Mouse (Mus musculus) skeletal muscle tissue, adult 2 months (tissue): ENCODE measurements around the gene Cs.
"Not testable (repeated sequence)": the region's sequence is repeated elsewhere in the genome, so short reads cannot be mapped to it uniquely, and the experiment has no call there.

Experiments
- DNase-seq: peaks from one replicate; pipeline ENCODE4 v3.0.0-alpha.2; 2012; ENCODE audit warnings: low read depth, low spot score

Gene Cs

GRCm38 (mm10) chr10:128332358-128333249 lies 4.9 kb upstream of the Cs start:
- not testable (repeated sequence) for DNase-seq

- peak; percentile 74 for DNase-seq
Observed at GRCm38 (mm10) chr10:128335582-128335981, 2.0 kb upstream of the Cs start.

GRCm38 (mm10) chr10:128336195-128336594 lies 1.3 kb upstream of the Cs start:
- DNase-seq = no peak

- DNase-seq = no peak
Observed at GRCm38 (mm10) chr10:128336597-128336996, 937 bp upstream of the Cs start.

GRCm38 (mm10) chr10:128338415-128338814 lies 881 bp downstream of the Cs start:
- DNase-seq = no peak

GRCm38 (mm10) chr10:128338948-128339347 lies 1.4 kb downstream of the Cs start:
- DNase-seq = peak; percentile 83

GRCm38 (mm10) chr10:128340257-128340656 lies 2.7 kb downstream of the Cs start:
- no peak for DNase-seq

- no peak for DNase-seq
Observed at GRCm38 (mm10) chr10:128343436-128343835, 5.9 kb downstream of the Cs start.

GRCm38 (mm10) chr10:128344568-128345275 lies 7.2 kb downstream of the Cs start:
- DNase-seq = peak; percentile 84

- no peak for DNase-seq
Observed at GRCm38 (mm10) chr10:128347541-128347940, 10.0 kb downstream of the Cs start.

GRCm38 (mm10) chr10:128358796-128359195 lies 21.3 kb downstream of the Cs start:
- no peak for DNase-seq

GRCm38 (mm10) chr10:128359226-128359625 lies 21.7 kb downstream of the Cs start:
- DNase-seq = no peak

GRCm38 (mm10) chr10:128361836-128362235 lies 24.3 kb downstream of the Cs start:
- no peak for DNase-seq

- no peak for DNase-seq
Observed at GRCm38 (mm10) chr10:128362568-128362967, 25.0 kb downstream of the Cs start.

- peak; percentile 92 for DNase-seq
Observed at GRCm38 (mm10) chr10:128367899-128368401, 30.4 kb downstream of the Cs start.

- DNase-seq = peak; percentile 97
Observed at GRCm38 (mm10) chr10:128368402-128369217, 31.1 kb downstream of the Cs start, which contains the start of gene Coq10a. TSS of gene Coq10a (minus strand) at chr10:128368997.

- DNase-seq = no peak
Observed at GRCm38 (mm10) chr10:128369218-128369543, 31.6 kb downstream of the Cs start.

- DNase-seq = no peak
Observed at GRCm38 (mm10) chr10:128369599-128369998, 32.1 kb downstream of the Cs start.

GRCm38 (mm10) chr10:128370021-128370420 lies 32.5 kb downstream of the Cs start:
- DNase-seq = no peak

GRCm38 (mm10) chr10:128370601-128371000 lies 33.1 kb downstream of the Cs start:
- peak; percentile 51 for DNase-seq

GRCm38 (mm10) chr10:128372142-128372541 lies 34.6 kb downstream of the Cs start:
- no peak for DNase-seq
